Mouse (Mus musculus) kidney, adult 2 months (tissue): ENCODE measurements around the gene Map3k20.

Experiments used
- CTCF ChIP-seq: fragments of 200-500 bp; conservative IDR thresholded peaks from 2 replicates; pipeline ENCODE4 v1.5.1; 2011; ENCODE audit warnings: low read depth, mild to moderate bottlenecking, control low read depth, low read length, moderate library complexity, mixed read lengths; ENCODE audit not compliant: insufficient read depth, insufficient read length
- POLR2A ChIP-seq: fragments of 200-500 bp; IDR thresholded peaks from one replicate; pipeline ENCODE4 v1.6.1; 2011; ENCODE audit warnings: low read depth, low read length, control low read depth

DNA sequence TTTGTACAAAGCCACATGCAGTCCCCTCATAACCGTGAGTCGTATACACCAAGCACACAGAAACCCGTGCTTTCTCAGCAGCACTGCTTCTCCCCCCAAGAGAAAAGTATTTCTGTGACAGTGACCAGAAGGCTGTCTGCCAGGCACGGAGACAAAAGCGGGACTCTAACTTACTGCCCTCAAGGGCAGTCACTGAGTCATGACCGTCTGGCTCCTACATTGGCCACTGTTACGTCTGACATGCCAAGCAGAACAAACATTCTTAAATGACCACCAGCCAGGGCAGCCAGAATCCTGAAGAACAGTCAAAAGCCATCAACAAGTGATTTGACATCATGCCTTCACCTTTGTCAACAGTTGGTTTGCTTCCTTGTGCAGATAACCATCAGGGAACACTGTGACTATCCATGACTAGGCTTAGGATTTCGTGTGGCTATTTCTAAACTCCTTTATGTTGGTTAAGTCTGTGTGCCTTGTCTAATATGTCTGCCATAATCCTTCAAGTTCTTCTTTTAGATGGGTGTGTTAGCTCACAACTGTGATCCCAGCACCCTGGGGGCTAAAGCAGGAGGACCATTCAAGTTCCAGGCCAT is 153.6 kb downstream of the Map3k20 start:
- TF ChIP-seq POLR2A (no peak), CTCF (no peak)
